Mouse (Mus musculus) embryonic facial prominence, embryonic 12.5 days (tissue): ENCODE data around the gene Nip7. TPM values are rescaled to one million over a fixed set of nuclear protein-coding genes. Genes with fewer than 3 reads are reported as not detected.
"Not testable (repeated sequence)": the region's sequence is repeated elsewhere in the genome, so short reads cannot be mapped to it uniquely, and the experiment has no call there.

Experiments
- ATAC-seq: fragments of 200-750 bp; cut with Nextera tagmentation; 2 replicates; pipeline ENCODE4 v1.8.0; 2017; ENCODE audit not compliant: insufficient number of reproducible peaks, insufficient read depth, low FRiP score, low TSS enrichment
- H3K27ac ChIP-seq: fragments of 300-500 bp; sonication (generic); 2 replicates; pipeline ENCODE4 v1.5.1; 2016; ENCODE audit warnings: mild to moderate bottlenecking
- H3K27me3 ChIP-seq: fragments of 300-500 bp; sonication (generic); 2 replicates; pipeline ENCODE4 v1.6.1; 2016; ENCODE audit warnings: mild to moderate bottlenecking, moderate library complexity
- H3K36me3 ChIP-seq: fragments of 300-500 bp; sonication (generic); 2 replicates; pipeline ENCODE4 v1.6.1; 2016; ENCODE audit warnings: mild to moderate bottlenecking
- H3K4me1 ChIP-seq: fragments of 300-500 bp; sonication (generic); 2 replicates; pipeline ENCODE4 v1.6.1; 2016
- H3K4me2 ChIP-seq: fragments of 300-500 bp; sonication (generic); replicated peaks from 2 replicates; pipeline ENCODE4 v1.6.1; 2016; ENCODE audit warnings: mild to moderate bottlenecking, moderate library complexity
- H3K4me3 ChIP-seq: fragments of 300-500 bp; sonication (generic); 2 replicates; pipeline ENCODE4 v1.5.1; 2016; ENCODE audit warnings: mild to moderate bottlenecking
- H3K9ac ChIP-seq: fragments of 300-500 bp; sonication (generic); 2 replicates; pipeline ENCODE4 v1.6.1; 2016; ENCODE audit warnings: mild to moderate bottlenecking, moderate library complexity
- H3K9me3 ChIP-seq: fragments of 300-500 bp; sonication (generic); 2 replicates; pipeline ENCODE4 v1.6.1; 2016; ENCODE audit warnings: mild to moderate bottlenecking, moderate library complexity
- WGBS: fragments of 180-500 bp; shearing (Covaris S2); methylation state at CpG from one replicate; pipeline ENCODE4 v1.1.7; 2016; 5-methylcytosine and 5-hydroxymethylcytosine counted together
- polyA plus RNA-seq: library from polyadenylated mRNA; unstranded; fragments of >200 nt; fragmentation: Nextera tagmentation; extraction: Ambion mirVana; gene quantifications from 2 replicates; pipeline ENCODE4 v1.2.1, GENCODE M21; 2016

Gene Nip7
- polyA plus RNA-seq = 96.5 and 106 TPM in 2 replicates

DNA sequence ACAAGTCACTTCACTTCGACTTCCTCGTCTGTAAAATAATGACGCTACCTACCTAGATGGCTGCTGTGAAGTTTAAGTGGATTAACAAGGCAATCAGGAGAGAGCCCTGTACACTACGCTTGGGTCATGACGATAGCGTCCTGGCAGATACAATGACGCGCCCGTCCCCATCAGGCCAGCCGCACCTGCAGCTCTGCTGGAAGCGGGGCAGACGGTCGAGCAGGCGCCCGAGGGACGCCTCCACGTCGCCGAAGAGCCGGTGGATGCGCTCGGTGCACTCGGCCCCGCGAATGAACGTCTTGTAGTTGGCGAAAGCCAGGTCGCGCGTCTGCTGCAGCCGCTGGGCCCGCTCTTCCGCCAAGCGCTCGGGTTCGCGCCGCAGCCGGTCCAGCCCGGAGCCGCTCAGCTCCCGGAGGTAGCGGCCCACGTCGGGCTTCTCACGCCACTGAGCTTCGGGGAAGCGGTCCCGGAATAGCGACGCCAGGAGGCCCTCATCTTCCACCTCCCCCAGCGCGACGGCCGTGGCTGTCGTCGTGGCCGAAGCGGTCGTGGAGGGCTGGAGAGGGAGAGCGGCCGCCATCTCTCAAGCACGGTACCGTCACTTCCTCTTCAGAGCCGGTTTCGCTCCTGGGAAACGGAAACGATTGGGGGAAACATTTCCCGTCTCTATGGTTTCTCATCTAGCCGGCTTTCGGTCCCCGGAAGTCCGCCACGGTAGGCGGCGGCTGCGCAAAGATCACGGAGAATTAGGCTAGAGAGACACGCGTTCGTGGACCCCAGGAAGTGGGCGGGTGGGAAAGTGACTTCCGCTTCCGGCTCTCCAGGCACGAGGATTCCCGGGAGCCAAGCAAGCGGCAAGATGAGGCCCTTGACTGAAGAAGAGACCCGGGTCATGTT lies at the start of gene Nip7, which contains the start of gene Cog8:
Gene Nip7 (plus strand): TSS at position 802 of the 897 bp plus-strand sequence.
Gene Cog8 (minus strand): TSS at position 614 of the 897 bp plus-strand sequence.
- peaks cover 54% of the 10 kb centered on the region for H3K36me3 ChIP-seq
- no peaks in the 10 kb centered on the region for H3K27me3 ChIP-seq
- peaks cover 20% of the 10 kb centered on the region for H3K4me1 ChIP-seq
- H3K4me3 ChIP-seq = peak within 1 kb of the TSS; percentile 95
- peak; percentile 92 for ATAC-seq
- peak within 1 kb of the TSS; percentile 94 for H3K4me2 ChIP-seq
- peak within 1 kb of the TSS; percentile 43 for H3K27ac ChIP-seq
- peak within 1 kb of the TSS; percentile 82 for H3K9ac ChIP-seq
- under 1% methylated on average over 88 of the region's 88 CpGs for WGBS
- no peaks in the 10 kb centered on the region for H3K9me3 ChIP-seq

DNA sequence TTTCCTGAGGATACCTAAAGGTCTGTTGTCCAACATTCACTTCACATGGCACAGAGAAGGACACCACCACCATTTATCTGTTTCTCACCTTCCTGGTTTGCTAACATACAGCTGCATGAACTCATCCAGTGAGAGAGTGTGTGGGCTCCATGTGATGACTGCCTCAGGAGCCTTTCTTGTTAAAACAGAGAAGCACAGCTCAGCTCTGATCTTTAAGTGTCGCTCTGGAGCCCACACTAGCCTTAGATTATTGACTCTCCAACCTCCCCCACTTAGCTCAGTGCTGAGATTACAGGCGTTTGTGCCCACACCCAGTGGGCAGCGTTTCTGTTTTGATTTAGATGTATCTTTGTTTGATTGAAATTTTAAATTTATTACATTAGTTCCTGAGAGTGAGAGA lies 48.9 kb upstream of the Nip7 start:
- Histone ChIP-seq H3K27ac (no peak overlapping the region), H3K9ac (no peak overlapping the region), H3K4me2 (no peak overlapping the region), H3K4me3 (no peak overlapping the region), H3K27me3 (no peaks in the 10 kb centered on the region), H3K4me1 (no peaks in the 10 kb centered on the region), H3K36me3 (peaks cover 16% of the 10 kb centered on the region), H3K9me3 (no peaks in the 10 kb centered on the region)
- ATAC-seq = no peak
- WGBS = 87% methylated on average over 3 of the region's 3 CpGs

DNA sequence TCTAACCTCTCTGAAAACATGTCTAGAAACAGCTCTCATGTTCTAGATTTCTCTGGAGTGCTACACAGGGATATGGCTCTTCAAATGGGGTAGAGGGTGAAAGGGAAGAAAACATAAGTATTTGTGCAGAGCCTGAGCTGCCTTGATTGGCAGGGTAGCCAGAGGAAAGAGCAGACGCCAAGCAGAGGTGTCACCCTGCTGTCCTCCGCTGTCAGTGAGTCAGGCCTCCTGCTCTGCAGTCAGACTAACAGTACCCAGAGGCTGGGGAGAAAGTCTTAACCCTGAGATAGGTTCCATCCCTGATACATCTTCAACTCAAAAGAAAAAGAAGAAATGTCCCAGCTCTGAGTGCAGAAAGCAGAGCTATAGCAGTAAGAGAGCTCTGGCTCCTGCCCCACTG lies 44.0 kb upstream of the Nip7 start:
- ATAC-seq = no peak
- no peak overlapping the region for H3K4me3 ChIP-seq
- no peaks in the 10 kb centered on the region for H3K4me1 ChIP-seq
- 82% methylated on average over 2 of the region's 2 CpGs for WGBS
- no peak overlapping the region for H3K4me2 ChIP-seq
- no peak overlapping the region for H3K27ac ChIP-seq
- H3K27me3 ChIP-seq = no peaks in the 10 kb centered on the region
- H3K9ac ChIP-seq = no peak overlapping the region
- H3K36me3 ChIP-seq = peaks cover 16% of the 10 kb centered on the region
- H3K9me3 ChIP-seq = no peaks in the 10 kb centered on the region

DNA sequence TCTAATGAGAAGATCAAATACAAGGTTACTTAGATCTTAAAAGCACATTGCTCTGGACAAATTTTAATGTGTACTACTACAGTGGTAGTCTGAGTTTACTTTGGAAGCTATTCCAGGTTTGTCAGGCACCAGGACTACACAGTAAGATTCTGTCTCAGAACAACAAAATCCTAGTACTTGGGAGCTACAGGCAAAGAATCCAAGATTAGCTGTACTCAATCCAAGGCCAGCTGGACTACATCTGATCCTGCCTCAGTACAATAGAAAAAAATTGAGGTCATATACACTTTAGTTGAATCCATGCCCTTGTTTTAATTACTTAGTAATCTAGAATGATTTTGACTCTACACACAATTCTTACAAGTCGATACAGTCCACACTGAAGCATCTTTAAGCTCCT lies 41.8 kb upstream of the Nip7 start:
- Histone ChIP-seq H3K27me3 (no peaks in the 10 kb centered on the region), H3K4me2 (no peak overlapping the region), H3K36me3 (peaks cover 13% of the 10 kb centered on the region), H3K4me1 (no peaks in the 10 kb centered on the region), H3K9me3 (no peaks in the 10 kb centered on the region), H3K27ac (no peak overlapping the region), H3K4me3 (no peak overlapping the region), H3K9ac (no peak overlapping the region)
- ATAC-seq = no peak
- 88% methylated on average over 1 of the region's 1 CpGs for WGBS

DNA sequence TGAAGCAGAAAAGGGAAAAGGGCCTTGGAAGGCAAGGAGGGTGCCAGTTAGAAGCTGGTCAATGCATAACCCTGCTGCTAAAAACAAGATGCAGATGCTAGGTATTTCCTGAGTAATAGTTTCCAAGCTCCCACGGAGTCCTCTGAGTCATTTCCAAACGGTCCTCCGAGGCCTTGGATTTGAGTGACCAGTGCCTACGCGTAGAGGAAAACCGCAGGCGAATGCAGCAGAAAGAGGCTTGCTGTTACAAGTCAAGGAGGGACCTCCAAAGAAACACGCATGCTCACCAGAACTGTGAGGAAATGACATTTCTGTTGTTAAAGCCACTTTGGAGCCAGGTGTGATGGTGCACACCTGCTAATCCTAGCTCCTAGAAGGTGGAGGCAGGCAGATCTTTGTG lies 33.2 kb upstream of the Nip7 start:
- ATAC-seq = no peak
- H3K4me2 ChIP-seq = no peak overlapping the region
- no peaks in the 10 kb centered on the region for H3K27me3 ChIP-seq
- H3K9me3 ChIP-seq = no peaks in the 10 kb centered on the region
- no peaks in the 10 kb centered on the region for H3K36me3 ChIP-seq
- 87% methylated on average over 8 of the region's 8 CpGs for WGBS
- H3K9ac ChIP-seq = no peak overlapping the region
- H3K27ac ChIP-seq = no peak overlapping the region
- no peaks in the 10 kb centered on the region for H3K4me1 ChIP-seq
- H3K4me3 ChIP-seq = no peak overlapping the region

DNA sequence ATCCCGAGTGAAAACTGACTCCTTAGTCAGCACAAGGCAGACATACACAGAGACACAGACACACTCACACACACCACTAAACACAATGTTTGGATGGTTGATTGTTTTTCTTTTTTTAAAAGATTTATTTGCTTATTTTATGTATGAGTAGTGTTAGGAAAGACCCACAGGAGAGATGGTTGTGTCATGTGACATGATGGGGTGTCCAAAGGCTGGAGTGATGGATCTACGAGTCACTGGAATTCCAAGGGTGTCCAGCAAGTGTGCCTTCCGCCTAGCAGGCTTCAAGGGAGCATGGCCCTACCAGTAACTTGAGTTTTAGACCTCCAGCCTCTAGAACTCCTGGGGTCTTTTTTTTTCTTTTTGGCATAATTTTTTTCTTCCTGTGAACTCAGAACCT lies 27.4 kb upstream of the Nip7 start:
- no peak for ATAC-seq
- no peak overlapping the region for H3K9ac ChIP-seq
- H3K4me1 ChIP-seq = peaks cover 18% of the 10 kb centered on the region
- no peak overlapping the region for H3K27ac ChIP-seq
- no peaks in the 10 kb centered on the region for H3K9me3 ChIP-seq
- H3K36me3 ChIP-seq = no peaks in the 10 kb centered on the region
- no peaks in the 10 kb centered on the region for H3K27me3 ChIP-seq
- H3K4me3 ChIP-seq = no peak overlapping the region
- no peak overlapping the region for H3K4me2 ChIP-seq
- 82% methylated on average over 3 of the region's 3 CpGs for WGBS

DNA sequence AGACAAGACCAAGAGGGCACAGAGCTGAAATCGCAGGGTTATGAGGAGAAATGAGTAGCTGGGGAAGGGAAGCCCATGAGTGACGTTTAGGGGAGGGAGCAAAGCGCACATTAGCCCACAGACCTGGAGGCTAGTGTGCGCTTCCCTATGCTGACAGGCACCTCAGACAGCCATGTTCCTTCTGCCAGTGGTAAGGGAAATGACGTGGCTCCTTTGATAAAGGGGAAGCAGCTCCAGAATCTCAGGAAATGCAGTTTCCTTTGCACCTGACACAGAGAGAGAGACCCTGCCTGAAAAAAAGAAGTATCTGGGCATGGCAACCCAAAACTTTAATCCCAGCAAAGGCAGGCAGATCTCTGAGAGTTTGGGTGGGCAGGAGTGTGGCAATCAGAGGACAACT lies 26.6 kb upstream of the Nip7 start:
- no peaks in the 10 kb centered on the region for H3K9me3 ChIP-seq
- no peaks in the 10 kb centered on the region for H3K27me3 ChIP-seq
- no peak overlapping the region for H3K27ac ChIP-seq
- no peaks in the 10 kb centered on the region for H3K36me3 ChIP-seq
- peaks cover 18% of the 10 kb centered on the region for H3K4me1 ChIP-seq
- whole genome bisulfite sequencing = 65% methylated on average over 5 of the region's 5 CpGs
- ATAC-seq = no peak
- H3K9ac ChIP-seq = no peak overlapping the region
- H3K4me3 ChIP-seq = no peak overlapping the region
- no peak overlapping the region for H3K4me2 ChIP-seq

DNA sequence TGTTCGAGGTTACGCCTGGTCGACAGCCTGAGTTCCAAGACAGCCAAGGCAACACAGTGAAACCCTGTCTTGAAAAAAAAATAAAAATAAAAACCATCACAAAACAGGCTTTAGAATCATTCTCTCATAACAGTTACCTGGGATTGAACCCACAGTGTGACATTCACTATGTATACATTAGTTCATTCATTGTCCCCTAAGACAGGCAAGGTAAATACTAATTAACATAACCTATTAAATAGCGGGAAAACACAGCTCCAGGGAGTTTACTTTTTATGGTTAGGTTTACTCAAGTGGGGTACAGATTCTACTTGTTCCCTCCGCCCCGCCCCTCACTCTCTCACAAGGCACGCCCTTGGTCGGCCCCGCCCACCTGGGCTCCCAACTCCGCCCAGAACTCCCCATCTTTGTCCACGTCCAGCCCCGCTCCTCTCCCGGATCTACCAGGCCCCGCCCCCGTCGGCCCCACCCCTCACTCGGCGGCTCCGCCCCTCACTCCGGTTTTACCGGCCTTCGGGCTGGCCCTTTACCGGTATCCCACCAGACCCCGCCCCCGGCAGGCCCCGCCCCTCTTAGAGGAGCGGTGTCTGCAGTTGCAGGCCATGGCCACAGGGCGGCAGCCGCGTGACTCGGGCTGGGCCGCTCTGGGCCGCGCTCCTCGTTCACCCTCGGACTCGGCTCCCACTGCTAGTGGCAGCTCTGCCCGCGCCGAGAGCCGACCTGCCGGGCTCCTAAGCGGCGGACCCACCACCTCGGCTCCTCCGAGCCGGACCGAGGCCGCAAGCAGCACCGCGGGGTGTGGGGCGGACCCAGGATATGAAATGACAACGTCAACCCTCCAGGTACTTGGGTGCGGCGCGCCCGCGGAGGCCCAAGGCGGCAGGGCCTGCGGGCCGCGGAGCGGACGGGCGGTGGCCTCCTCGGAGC lies 25.8 kb upstream of the Nip7 start, which contains the start of gene Vps4a:
Gene Vps4a (plus strand): TSS at position 573 of the 927 bp plus-strand sequence.
- peak; percentile 94 for ATAC-seq
- Histone ChIP-seq H3K9me3 (no peaks in the 10 kb centered on the region), H3K36me3 (peaks cover 7% of the 10 kb centered on the region; the same call in 1 of the 2 replicates), H3K9ac (peak within 1 kb of the TSS; percentile 96), H3K4me1 (peaks cover 18% of the 10 kb centered on the region), H3K4me3 (peak within 1 kb of the TSS; percentile 97), H3K27me3 (no peaks in the 10 kb centered on the region), H3K4me2 (peak within 1 kb of the TSS; percentile 69), H3K27ac (peak within 1 kb of the TSS; percentile 77)
- 5% methylated on average over 63 of the region's 66 CpGs for WGBS

DNA sequence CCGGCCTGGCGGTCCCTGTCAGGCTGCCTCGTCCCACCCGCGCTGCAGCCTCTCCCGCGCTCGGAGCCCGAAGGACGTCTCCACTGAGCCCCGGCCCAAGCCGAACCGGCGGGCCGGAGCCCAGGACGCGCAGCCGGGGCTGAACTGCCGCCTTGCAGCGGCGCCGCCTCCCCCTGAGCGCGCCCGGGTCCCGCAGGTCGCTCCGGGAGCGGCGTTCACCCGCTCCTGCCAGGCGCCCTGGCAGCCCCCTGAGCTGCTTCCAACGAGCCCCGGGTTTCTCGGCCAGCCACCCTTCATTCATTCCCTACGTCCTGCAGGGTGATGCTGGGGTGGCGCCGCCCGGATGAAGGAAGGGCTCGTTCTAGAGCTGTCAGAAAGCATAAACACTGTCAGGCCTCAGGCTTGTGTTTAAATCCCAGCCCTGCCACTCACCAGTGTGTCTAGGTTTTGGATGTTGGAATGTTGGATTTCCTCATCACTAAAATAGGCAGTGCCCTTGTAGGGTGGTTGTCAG lies 25.0 kb upstream of the Nip7 start:
- WGBS = under 1% methylated on average over 40 of the region's 40 CpGs
- H3K36me3 ChIP-seq = peaks cover 12% of the 10 kb centered on the region
- H3K9ac ChIP-seq = peak overlapping the region; percentile 96
- H3K4me2 ChIP-seq = peak overlapping the region; percentile 69
- no peak; the same call in 1 of the 2 replicates for ATAC-seq
- peak overlapping the region; percentile 77 for H3K27ac ChIP-seq
- H3K4me3 ChIP-seq = peak overlapping the region; percentile 97
- peaks cover 18% of the 10 kb centered on the region for H3K4me1 ChIP-seq
- no peaks in the 10 kb centered on the region for H3K9me3 ChIP-seq
- no peaks in the 10 kb centered on the region for H3K27me3 ChIP-seq

DNA sequence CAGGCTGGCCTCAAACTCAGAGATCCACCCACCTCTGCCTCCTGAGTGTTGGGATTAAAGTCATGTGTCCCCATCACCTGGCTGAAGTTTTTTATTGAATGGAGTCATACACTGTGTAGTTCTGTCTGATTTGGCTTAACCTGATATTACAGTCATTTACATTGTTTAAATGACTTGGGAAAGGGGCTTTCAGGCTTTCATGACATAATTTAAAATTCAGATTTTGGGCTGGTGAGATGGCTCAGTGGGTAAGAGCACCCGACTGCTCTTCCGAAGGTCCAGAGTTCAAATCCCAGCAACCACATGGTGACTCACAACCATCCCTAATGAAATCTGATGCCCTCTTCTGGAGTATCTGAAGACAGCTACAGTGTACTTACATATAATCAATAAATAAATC lies 23.1 kb upstream of the Nip7 start:
- H3K27ac ChIP-seq, H3K9me3 ChIP-seq, H3K4me3 ChIP-seq, H3K4me2 ChIP-seq, H3K9ac ChIP-seq, ATAC-seq, H3K27me3 ChIP-seq: not testable (repeated sequence)
- peaks cover 19% of the 10 kb centered on the region for H3K36me3 ChIP-seq
- WGBS = 95% methylated on average over 2 of the region's 2 CpGs
- H3K4me1 ChIP-seq = peaks cover 18% of the 10 kb centered on the region

DNA sequence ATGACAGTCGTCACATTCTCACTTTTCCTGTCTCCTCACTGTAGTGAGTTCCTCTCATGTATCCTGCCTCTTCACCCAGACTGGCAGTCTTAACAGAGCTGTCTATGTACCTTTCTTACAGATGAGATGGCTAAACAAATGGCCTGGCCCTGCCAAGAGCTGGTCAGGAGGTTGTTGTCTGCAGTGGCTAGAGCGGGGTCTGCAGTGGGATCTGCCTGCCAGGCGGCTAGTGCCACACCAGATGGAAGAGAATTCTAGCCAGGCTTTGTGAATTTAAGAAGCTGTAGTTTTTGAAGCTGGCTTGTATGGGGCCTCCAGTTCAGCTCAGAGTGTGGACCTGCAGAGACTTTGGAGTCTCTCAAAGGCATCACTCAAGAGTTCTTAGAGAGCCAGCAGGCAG lies 21.0 kb upstream of the Nip7 start:
- no peak overlapping the region for H3K9ac ChIP-seq

More for the DNA sequence above, 21.0 kb upstream of the Nip7 start:
- Histone ChIP-seq H3K4me2 (no peak overlapping the region), H3K27ac (no peak overlapping the region), H3K4me3 (no peak overlapping the region), H3K27me3 (no peaks in the 10 kb centered on the region), H3K4me1 (peaks cover 18% of the 10 kb centered on the region), H3K9me3 (no peaks in the 10 kb centered on the region), H3K36me3 (peaks cover 38% of the 10 kb centered on the region)
- 86% methylated on average over 3 of the region's 3 CpGs for WGBS
- no peak for ATAC-seq
